Mouse (Mus musculus): ENCODE results near the gene Gtpbp1. TPM values are rescaled to one million over a fixed set of nuclear protein-coding genes. Genes with fewer than 3 reads are reported as not detected.
A peak's percentile ranks its signal among the peaks of the same experiment; 100 is the strongest.
"Not testable (repeated sequence)": the region's sequence is repeated elsewhere in the genome, so short reads cannot be mapped to it uniquely, and the experiment has no call there.

Gene Gtpbp1
- 10 to 100 TPM; 20.4 to 21.7 TPM for total RNA-seq (2021)
- long read RNA-seq, experiment 1, partial matches to known transcripts: 6 of 6 reads
- long read RNA-seq, experiment 1, other reads (novel, unspliced or antisense): 0 of 6 reads
- long read RNA-seq, experiment 2, transcript Gtpbp1-201 (12 exons, 3,449 nt): major isoform, 5 of 9 reads
- long read RNA-seq, experiment 2, partial matches to known transcripts: 4 of 9 reads
- long read RNA-seq, experiment 2, other reads (novel, unspliced or antisense): 0 of 9 reads

GRCm38 (mm10) chr15:79690426-79691022, at the start of gene Gtpbp1:
Gene Gtpbp1 (plus strand): TSS chr15:79690845.
- peak; percentile 98 for DNase-seq

- no peak for DNase-seq
These were observed 49.4 kb upstream of the Gtpbp1 start for GRCm38 (mm10) chr15:79641135-79641817.

GRCm38 (mm10) chr15:79645483-79645882, 45.2 kb upstream of the Gtpbp1 start:
- DNase-seq: no peak

- no peak for DNase-seq
These were observed 42.5 kb upstream of the Gtpbp1 start for GRCm38 (mm10) chr15:79648130-79648529.

GRCm38 (mm10) chr15:79650569-79650968, 40.1 kb upstream of the Gtpbp1 start:
- no peak for DNase-seq

GRCm38 (mm10) chr15:79651481-79651880, 39.2 kb upstream of the Gtpbp1 start:
- DNase-seq: no peak

GRCm38 (mm10) chr15:79656451-79656850, 34.2 kb upstream of the Gtpbp1 start:
- DNase-seq: no peak

- peak; percentile 61 for DNase-seq
These were observed 32.7 kb upstream of the Gtpbp1 start for GRCm38 (mm10) chr15:79657837-79658530.

GRCm38 (mm10) chr15:79658531-79659375, 31.9 kb upstream of the Gtpbp1 start, which contains the start of the genes Fam227a and Cby1:
Gene Fam227a (minus strand): TSS chr15:79658956.
Gene Cby1 (plus strand): TSS chr15:79659199.
- DNase-seq: peak; percentile 91

GRCm38 (mm10) chr15:79661852-79662251, 28.8 kb upstream of the Gtpbp1 start:
- DNase-seq: no peak

GRCm38 (mm10) chr15:79664666-79665065, 26.0 kb upstream of the Gtpbp1 start:
- no peak for DNase-seq

GRCm38 (mm10) chr15:79669195-79669594, 21.4 kb upstream of the Gtpbp1 start:
- DNase-seq: no peak

GRCm38 (mm10) chr15:79670249-79670971, 20.2 kb upstream of the Gtpbp1 start, which contains the start of gene Tomm22:
Gene Tomm22 (plus strand): TSS chr15:79670861.
- DNase-seq: peak; percentile 90

- DNase-seq: no peak
These were observed 19.7 kb upstream of the Gtpbp1 start for GRCm38 (mm10) chr15:79670972-79671299.

GRCm38 (mm10) chr15:79671828-79672348, 18.8 kb upstream of the Gtpbp1 start:
- DNase-seq: not testable (repeated sequence)

- DNase-seq: no peak
These were observed 12.7 kb upstream of the Gtpbp1 start for GRCm38 (mm10) chr15:79677936-79678335.

GRCm38 (mm10) chr15:79681973-79682372, 8.7 kb upstream of the Gtpbp1 start:
- no peak for DNase-seq

- DNase-seq: no peak
These were observed 7.5 kb upstream of the Gtpbp1 start for GRCm38 (mm10) chr15:79683146-79683545.

- no peak for DNase-seq
These were observed 6.8 kb upstream of the Gtpbp1 start for GRCm38 (mm10) chr15:79683707-79684465.

GRCm38 (mm10) chr15:79684616-79685015, 6.0 kb upstream of the Gtpbp1 start:
- DNase-seq: no peak

Measured in gastrocnemius, postnatal 25 days (tissue).